Mouse (Mus musculus): ENCODE measurements around the gene Olfr846. TPM values are rescaled to one million over a fixed set of nuclear protein-coding genes. Genes with fewer than 3 reads are reported as not detected.

Olfr846 gene
- polyA plus RNA-seq (2015; fragmentation: Nextera tagmentation; extraction: Ambion mirVana), result not detected in 2 replicates

- ATAC-seq (ENCODE audit: extremely low read depth, insufficient number of reproducible peaks, low FRiP score, low TSS enrichment), result no peak
- no peak within 1 kb of the TSS for H3K27ac ChIP-seq (replicated peaks)
- no peaks in the 10 kb centered on the region for H3K36me3 ChIP-seq
- no peaks in the 10 kb centered on the region for H3K27me3 ChIP-seq (replicated peaks)
- no peaks in the 10 kb centered on the region for H3K4me1 ChIP-seq
- no peak within 1 kb of the TSS for H3K9ac ChIP-seq
- 45% methylated on average over 1 of the region's 1 CpGs for WGBS
- peaks cover 4% of the 10 kb centered on the region; the same call in 1 of the 2 replicates for H3K9me3 ChIP-seq
- no peak within 1 kb of the TSS for H3K4me3 ChIP-seq
- H3K4me2 ChIP-seq, result no peak within 1 kb of the TSS
Measured at GRCm38 (mm10) chr9:19363905-19364304, at the start of gene Olfr846. Olfr846 (minus strand) TSS chr9:19364005.

- no peak for ATAC-seq (ENCODE audit: extremely low read depth, insufficient number of reproducible peaks, low FRiP score, low TSS enrichment)
- Histone ChIP-seq H3K9me3 (peaks cover 5% of the 10 kb centered on the region; the same call in 1 of the 2 replicates), H3K4me2 (no peak within 1 kb of the TSS), H3K9ac (no peak within 1 kb of the TSS), H3K27ac (replicated peaks) (no peak within 1 kb of the TSS), H3K36me3 (no peaks in the 10 kb centered on the region), H3K27me3 (replicated peaks) (no peaks in the 10 kb centered on the region), H3K4me1 (no peaks in the 10 kb centered on the region), H3K4me3 (no peak within 1 kb of the TSS)
- WGBS, result 36% methylated on average over 1 of the region's 1 CpGs
Measured at GRCm38 (mm10) chr9:19378569-19378968, 14.8 kb upstream of the Olfr846 start, which contains the start of gene Olfr847. Olfr847 (minus strand) TSS chr9:19378669.

GRCm38 (mm10) chr9:19336157-19336556, 27.6 kb downstream of the Olfr846 start, which contains the start of gene Olfr845:
Olfr845 (plus strand) TSS chr9:19336457.
- Histone ChIP-seq H3K27me3 (replicated peaks) (no peaks in the 10 kb centered on the region), H3K27ac (replicated peaks) (no peak within 1 kb of the TSS), H3K4me3 (no peak within 1 kb of the TSS), H3K9me3 (peaks cover 5% of the 10 kb centered on the region; the same call in 1 of the 2 replicates), H3K4me1 (no peaks in the 10 kb centered on the region), H3K4me2 (no peak within 1 kb of the TSS), H3K9ac (no peak within 1 kb of the TSS), H3K36me3 (no peaks in the 10 kb centered on the region)
- ATAC-seq (ENCODE audit: extremely low read depth, insufficient number of reproducible peaks, low FRiP score, low TSS enrichment), result no peak
- WGBS, result 49% methylated on average over 1 of the region's 1 CpGs

DNA sequence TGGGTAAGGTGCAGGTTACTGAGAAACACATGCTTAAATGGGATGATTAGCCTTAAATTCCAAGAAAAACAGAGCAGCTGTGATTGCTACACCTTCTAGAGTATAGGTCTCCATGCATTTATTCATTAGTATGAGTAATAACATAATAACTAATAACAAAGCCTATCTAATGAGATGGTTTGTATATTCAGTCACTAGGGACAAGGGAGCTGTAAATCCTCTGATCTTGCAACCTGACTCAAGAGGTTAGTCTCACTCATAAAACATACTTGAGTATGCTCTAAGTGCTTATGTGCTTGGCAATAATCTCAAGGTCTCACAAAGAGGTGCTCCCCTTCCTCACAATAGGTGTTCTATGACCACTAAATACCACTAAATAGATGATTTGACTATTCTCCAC, 47.8 kb downstream of the Olfr846 start, which contains the start of gene Olfr844:
Gene Olfr844 (plus strand): TSS at position 301 of the 400 bp plus-strand sequence.
- Histone ChIP-seq H3K9me3 (peaks cover 24% of the 10 kb centered on the region; the same call in 1 of the 2 replicates), H3K27ac (replicated peaks) (no peak within 1 kb of the TSS), H3K4me1 (no peaks in the 10 kb centered on the region), H3K27me3 (replicated peaks) (no peaks in the 10 kb centered on the region), H3K4me3 (no peak within 1 kb of the TSS), H3K4me2 (no peak within 1 kb of the TSS), H3K36me3 (no peaks in the 10 kb centered on the region), H3K9ac (no peak within 1 kb of the TSS)
- no peak for ATAC-seq (ENCODE audit: extremely low read depth, insufficient number of reproducible peaks, low FRiP score, low TSS enrichment)

Other genes starting within 250 kb of the Olfr846 start
- not detected in 2 replicates for gene Olfr836, start 243.6 kb downstream of the Olfr846 start, polyA plus RNA-seq (2015; fragmentation: Nextera tagmentation; extraction: Ambion mirVana)
- gene Olfr837, start 227.7 kb downstream of the Olfr846 start, polyA plus RNA-seq (2015; fragmentation: Nextera tagmentation; extraction: Ambion mirVana), result not detected in 2 replicates
- gene Olfr839-ps1, start 186.7 kb downstream of the Olfr846 start, polyA plus RNA-seq (2015; fragmentation: Nextera tagmentation; extraction: Ambion mirVana), result not detected in 2 replicates
- not detected in 2 replicates for gene Olfr843, start 112.0 kb downstream of the Olfr846 start, polyA plus RNA-seq (2015; fragmentation: Nextera tagmentation; extraction: Ambion mirVana)
- not detected in 2 replicates for gene Olfr844, start 47.7 kb downstream of the Olfr846 start, polyA plus RNA-seq (2015; fragmentation: Nextera tagmentation; extraction: Ambion mirVana)
- not detected in 2 replicates for gene Olfr845, start 27.5 kb downstream of the Olfr846 start, polyA plus RNA-seq (2015; fragmentation: Nextera tagmentation; extraction: Ambion mirVana)
- gene Olfr847, start 14.7 kb upstream of the Olfr846 start, polyA plus RNA-seq (2015; fragmentation: Nextera tagmentation; extraction: Ambion mirVana), result not detected in 2 replicates
- not detected in 2 replicates for gene Olfr849, start 76.3 kb upstream of the Olfr846 start, polyA plus RNA-seq (2015; fragmentation: Nextera tagmentation; extraction: Ambion mirVana)
- not detected in 2 replicates for gene Olfr850, start 114.2 kb upstream of the Olfr846 start, polyA plus RNA-seq (2015; fragmentation: Nextera tagmentation; extraction: Ambion mirVana)
- not detected in 2 replicates for gene Olfr851, start 129.3 kb upstream of the Olfr846 start, polyA plus RNA-seq (2015; fragmentation: Nextera tagmentation; extraction: Ambion mirVana)
- gene Olfr853, start 177.1 kb upstream of the Olfr846 start, polyA plus RNA-seq (2015; fragmentation: Nextera tagmentation; extraction: Ambion mirVana), result not detected in 2 replicates
- gene Olfr854, start 203.4 kb upstream of the Olfr846 start, polyA plus RNA-seq (2015; fragmentation: Nextera tagmentation; extraction: Ambion mirVana), result not detected in 2 replicates
- not detected in 2 replicates for gene Olfr855, start 218.6 kb upstream of the Olfr846 start, polyA plus RNA-seq (2015; fragmentation: Nextera tagmentation; extraction: Ambion mirVana)